Mouse (Mus musculus): ENCODE measurements around the gene Cox14. TPM values are rescaled to one million over a fixed set of nuclear protein-coding genes. Genes with fewer than 3 reads are reported as not detected.
A peak's percentile ranks its signal among the peaks of the same experiment; 100 is the strongest.

Gene Cox14
- polyA plus RNA-seq, 1 experiment: not detected

DNA sequence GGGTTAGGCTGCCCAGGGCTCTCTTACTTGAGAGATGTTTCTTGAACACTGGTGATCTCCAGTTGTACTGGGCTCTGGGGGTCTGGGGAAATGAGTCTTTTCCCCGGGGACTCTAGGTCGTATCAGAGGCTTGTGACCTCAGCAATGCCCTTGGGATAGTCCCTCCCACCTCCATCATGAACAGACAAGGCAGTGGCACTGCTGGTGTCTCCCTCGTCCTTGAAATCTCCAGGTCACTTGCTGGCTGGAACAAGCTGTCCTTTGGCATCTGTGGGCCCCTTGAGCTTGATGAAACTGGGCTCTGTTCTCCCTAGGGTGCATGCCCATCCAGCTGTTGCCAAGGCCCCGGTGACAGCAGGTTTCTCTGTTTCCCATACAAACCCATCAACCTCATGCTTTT lies 11.2 kb upstream of the Cox14 start:
- TF ChIP-seq POLR2A (IDR thresholded peaks at IDR 0.05; ENCODE audit: insufficient read depth, low read depth, low read length): no peak
- no peak for TF ChIP-seq CTCF (IDR thresholded peaks at IDR 0.05; ENCODE audit: insufficient read depth, low read depth, low read length)
- 46% methylated on average over 4 of the region's 4 CpGs for whole genome bisulfite sequencing
- no peak overlapping the region for H3K4me3 ChIP-seq (ENCODE audit: insufficient read depth, low read depth, low read length)
- peak overlapping the region; percentile 95 for H3K27ac ChIP-seq (ENCODE audit: insufficient read depth, low read depth, low read length)
- H3K4me1 ChIP-seq (ENCODE audit: control insufficient read depth, insufficient read depth, low read length): peaks cover 80% of the 10 kb centered on the region

DNA sequence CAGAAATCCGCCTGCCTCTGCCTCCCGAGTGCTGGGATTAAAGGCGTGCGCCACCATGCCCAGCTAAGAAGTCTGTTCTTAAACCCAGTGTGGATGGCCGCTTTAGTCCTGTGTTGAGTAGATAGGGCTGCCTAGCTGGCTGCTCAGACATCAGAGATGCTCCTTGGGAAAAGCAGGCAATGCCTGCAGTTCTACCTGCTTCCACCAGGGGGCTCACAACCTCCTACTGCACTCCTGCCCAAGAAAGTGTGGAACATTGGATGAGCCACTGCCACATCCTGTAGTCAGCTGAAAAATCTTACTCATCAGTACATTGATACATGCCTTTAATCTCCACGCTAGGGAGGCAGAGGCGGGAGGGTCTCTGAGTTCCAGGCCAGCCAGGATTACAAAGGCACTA lies 10.6 kb upstream of the Cox14 start:
- peaks cover 81% of the 10 kb centered on the region for H3K4me1 ChIP-seq (ENCODE audit: control insufficient read depth, insufficient read depth, low read length)
- TF ChIP-seq CTCF (IDR thresholded peaks at IDR 0.05; ENCODE audit: insufficient read depth, low read depth, low read length): peak; percentile 61; the same call in 1 of the 2 replicates
- TF ChIP-seq POLR2A (IDR thresholded peaks at IDR 0.05; ENCODE audit: insufficient read depth, low read depth, low read length): no peak
- no peak overlapping the region for H3K4me3 ChIP-seq (ENCODE audit: insufficient read depth, low read depth, low read length)
- H3K27ac ChIP-seq (ENCODE audit: insufficient read depth, low read depth, low read length): peak overlapping the region; percentile 95
- 41% methylated on average over 7 of the region's 7 CpGs for WGBS

DNA sequence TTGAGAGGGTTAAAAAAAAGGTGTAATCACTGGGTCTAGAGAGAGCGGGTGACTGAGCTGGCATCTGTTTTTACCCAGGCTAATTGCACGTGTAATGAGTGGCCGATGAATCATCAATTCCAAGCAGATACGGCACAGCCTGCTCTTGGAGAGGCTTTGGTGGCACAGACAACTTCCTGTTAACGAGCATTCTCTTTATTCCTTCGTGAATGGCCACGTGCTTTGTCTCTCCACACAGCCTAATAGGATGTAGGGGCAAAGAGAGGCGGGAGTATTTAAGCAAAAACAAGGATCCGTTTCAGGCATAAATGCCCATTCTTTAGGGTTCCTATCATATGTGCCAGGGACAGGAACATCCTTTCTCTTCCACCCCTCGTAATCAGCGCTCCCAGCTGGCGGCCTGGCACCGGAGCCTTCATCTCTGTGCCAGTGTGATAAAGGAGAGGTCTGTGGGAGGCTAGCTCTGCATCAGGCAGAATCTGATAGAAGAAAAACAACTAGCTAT lies 10.0 kb upstream of the Cox14 start:
- Histone ChIP-seq H3K27ac (ENCODE audit: insufficient read depth, low read depth, low read length) (peak overlapping the region; percentile 95), H3K4me1 (ENCODE audit: control insufficient read depth, insufficient read depth, low read length) (peaks cover 82% of the 10 kb centered on the region), H3K4me3 (ENCODE audit: insufficient read depth, low read depth, low read length) (no peak overlapping the region)
- TF ChIP-seq POLR2A (IDR thresholded peaks at IDR 0.05; ENCODE audit: insufficient read depth, low read depth, low read length): no peak
- TF ChIP-seq CTCF (IDR thresholded peaks at IDR 0.05; ENCODE audit: insufficient read depth, low read depth, low read length): no peak
- WGBS: 13% methylated on average over 13 of the region's 13 CpGs

DNA sequence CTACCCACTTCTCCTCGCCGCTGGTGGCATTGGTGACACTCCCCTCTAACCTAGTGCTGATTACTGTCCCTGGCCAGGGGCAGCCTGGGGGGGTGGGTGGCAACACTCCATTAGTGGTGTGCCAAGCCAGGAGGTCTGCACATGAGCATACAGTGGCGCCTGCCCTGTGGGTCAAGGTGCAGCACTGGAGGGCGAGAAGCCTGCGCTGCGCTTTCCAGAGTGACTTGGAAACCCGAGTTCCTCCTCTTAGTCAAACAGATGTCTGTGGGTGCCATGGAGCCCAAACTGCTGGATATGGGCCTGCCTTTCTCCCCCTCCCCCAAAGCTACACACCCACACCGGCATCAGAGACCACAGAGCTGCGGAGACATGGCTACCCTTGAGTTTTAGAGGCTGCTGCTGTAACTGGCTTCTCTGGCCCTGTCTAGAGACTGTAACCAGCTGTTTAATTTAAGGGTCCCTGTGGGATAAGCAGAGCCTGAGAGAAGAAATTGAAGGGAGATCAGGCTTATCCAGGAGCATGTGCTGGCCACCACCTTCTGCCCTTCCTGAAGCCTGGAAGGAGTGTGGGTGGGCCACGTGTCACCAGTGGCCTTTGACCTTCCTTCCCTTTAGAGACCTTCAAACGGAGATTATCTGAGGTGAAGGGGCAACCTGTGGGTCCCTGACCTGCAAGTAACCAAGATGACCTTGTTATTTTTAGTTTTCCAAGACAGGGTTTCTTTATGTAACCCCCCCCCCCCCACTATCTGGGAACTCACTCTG lies 9.3 kb upstream of the Cox14 start:
- Histone ChIP-seq H3K27ac (ENCODE audit: insufficient read depth, low read depth, low read length) (peak overlapping the region; percentile 95), H3K4me1 (ENCODE audit: control insufficient read depth, insufficient read depth, low read length) (peaks cover 77% of the 10 kb centered on the region), H3K4me3 (ENCODE audit: insufficient read depth, low read depth, low read length) (no peak overlapping the region)
- 34% methylated on average over 11 of the region's 11 CpGs for WGBS
- TF ChIP-seq CTCF (IDR thresholded peaks at IDR 0.05; ENCODE audit: insufficient read depth, low read depth, low read length) (no peak), POLR2A (IDR thresholded peaks at IDR 0.05; ENCODE audit: insufficient read depth, low read depth, low read length) (no peak)

DNA sequence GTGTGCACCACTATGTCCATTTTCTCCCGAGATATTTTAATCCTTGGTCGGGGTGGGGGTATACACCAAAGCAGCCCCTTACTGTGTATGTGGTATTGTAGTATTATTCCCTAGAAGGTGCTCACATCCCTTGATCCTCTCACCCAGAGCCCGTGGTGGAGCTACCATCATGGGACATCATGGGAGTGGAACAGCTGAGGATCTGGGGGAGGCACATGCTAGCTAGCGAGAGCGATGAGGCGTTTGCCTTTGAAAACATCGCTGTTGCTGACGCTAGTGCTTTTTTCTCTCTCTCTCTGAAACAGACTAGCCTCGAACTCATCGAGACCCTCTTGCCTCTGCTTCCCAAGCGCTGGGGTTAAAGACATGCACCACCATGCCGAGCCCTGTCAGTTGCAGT lies 8.6 kb upstream of the Cox14 start:
- peak overlapping the region; percentile 95 for H3K27ac ChIP-seq (ENCODE audit: insufficient read depth, low read depth, low read length)
- H3K4me1 ChIP-seq (ENCODE audit: control insufficient read depth, insufficient read depth, low read length): peaks cover 76% of the 10 kb centered on the region
- no peak overlapping the region for H3K4me3 ChIP-seq (ENCODE audit: insufficient read depth, low read depth, low read length)
- WGBS: 47% methylated on average over 12 of the region's 12 CpGs
- TF ChIP-seq POLR2A (IDR thresholded peaks at IDR 0.05; ENCODE audit: insufficient read depth, low read depth, low read length) (no peak), CTCF (IDR thresholded peaks at IDR 0.05; ENCODE audit: insufficient read depth, low read depth, low read length) (no peak)

DNA sequence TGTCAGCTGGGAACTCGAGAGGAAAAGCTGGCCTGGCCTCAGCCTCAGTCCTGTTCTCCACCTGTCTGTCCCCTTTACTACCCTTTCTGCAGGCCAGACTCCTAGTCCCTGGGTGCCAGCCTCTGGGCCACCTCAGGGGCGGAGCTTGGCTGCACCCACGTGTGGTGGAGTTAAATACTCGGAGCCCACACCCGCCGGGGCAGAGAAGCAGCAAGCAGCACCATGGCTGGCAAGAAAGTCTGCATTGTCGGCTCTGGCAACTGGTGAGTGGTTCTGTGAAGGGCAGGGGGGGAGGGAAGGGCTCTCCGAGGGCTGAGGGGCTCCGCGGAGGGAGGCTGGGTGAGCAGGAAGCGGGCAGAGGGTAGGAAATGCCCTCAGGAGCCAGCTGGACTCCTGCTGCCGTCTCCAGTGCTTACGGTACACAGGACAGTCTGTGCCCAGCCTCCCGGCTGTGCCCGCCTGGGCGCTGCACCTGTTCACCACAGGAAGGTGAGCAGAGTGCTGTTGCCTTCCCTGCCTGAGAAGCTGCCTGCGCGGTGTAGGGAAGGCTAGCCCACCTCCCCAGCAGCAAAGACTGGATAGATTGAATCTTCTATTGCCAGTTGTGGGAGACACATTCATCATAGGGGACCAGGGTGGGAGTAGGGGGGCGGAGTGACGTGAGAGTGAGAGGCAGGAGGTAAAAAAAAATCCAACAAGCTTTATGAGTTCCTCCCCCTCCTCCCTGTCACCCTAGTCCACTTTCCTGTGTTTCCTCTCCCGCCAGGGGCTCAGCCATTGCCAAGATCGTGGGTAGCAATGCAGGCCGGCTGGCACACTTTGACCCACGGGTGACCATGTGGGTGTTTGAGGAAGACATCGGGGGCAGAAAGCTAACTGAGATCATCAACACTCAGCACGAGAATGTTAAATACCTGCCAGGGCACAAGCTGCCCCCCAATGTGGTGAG lies 7.8 kb upstream of the Cox14 start, which contains the start of gene Gpd1:
Gene Gpd1, plus strand, starts transcription at position 130 of the 949 bp plus-strand sequence.
- peak; percentile 58 for TF ChIP-seq POLR2A (IDR thresholded peaks at IDR 0.05; ENCODE audit: insufficient read depth, low read depth, low read length)
- no peak for TF ChIP-seq CTCF (IDR thresholded peaks at IDR 0.05; ENCODE audit: insufficient read depth, low read depth, low read length)
- 27% methylated on average over 26 of the region's 26 CpGs for WGBS
- Histone ChIP-seq H3K27ac (ENCODE audit: insufficient read depth, low read depth, low read length) (peak within 1 kb of the TSS; percentile 95), H3K4me1 (ENCODE audit: control insufficient read depth, insufficient read depth, low read length) (peaks cover 75% of the 10 kb centered on the region), H3K4me3 (ENCODE audit: insufficient read depth, low read depth, low read length) (peak within 1 kb of the TSS; percentile 39)

DNA sequence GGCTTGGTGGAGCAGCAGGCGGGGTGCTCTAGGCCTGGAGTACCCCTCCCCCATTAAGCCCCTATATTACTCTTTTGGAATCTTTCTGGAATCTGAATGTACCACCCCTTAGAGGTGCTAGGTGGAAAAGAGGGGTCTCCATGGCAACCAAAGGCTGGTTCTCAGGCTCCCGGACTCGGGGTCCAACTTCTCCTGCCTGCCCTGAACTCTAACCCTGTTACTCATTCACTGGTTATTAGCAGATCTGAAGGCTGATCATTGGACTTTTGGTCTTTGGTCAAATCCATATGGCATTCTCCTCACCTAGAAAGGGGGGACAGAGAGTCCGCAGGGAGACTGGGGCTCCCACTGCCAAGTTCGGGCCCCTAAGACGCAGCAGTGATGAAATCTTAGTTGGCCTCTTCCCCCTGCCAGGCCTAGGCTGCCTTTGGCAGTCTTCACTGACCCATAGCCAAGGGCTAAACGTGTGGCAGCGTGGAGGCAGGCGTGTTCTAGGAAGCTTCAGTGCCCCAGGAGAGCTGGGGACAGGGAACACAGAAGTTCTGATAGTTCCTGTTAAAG lies 6.9 kb upstream of the Cox14 start:
- Histone ChIP-seq H3K27ac (ENCODE audit: insufficient read depth, low read depth, low read length) (peak overlapping the region; percentile 74; the same call in 1 of the 2 replicates), H3K4me3 (ENCODE audit: insufficient read depth, low read depth, low read length) (peak overlapping the region; percentile 39), H3K4me1 (ENCODE audit: control insufficient read depth, insufficient read depth, low read length) (peaks cover 75% of the 10 kb centered on the region)
- TF ChIP-seq POLR2A (IDR thresholded peaks at IDR 0.05; ENCODE audit: insufficient read depth, low read depth, low read length) (no peak), CTCF (IDR thresholded peaks at IDR 0.05; ENCODE audit: insufficient read depth, low read depth, low read length) (no peak)
- 61% methylated on average over 9 of the region's 9 CpGs for WGBS

DNA sequence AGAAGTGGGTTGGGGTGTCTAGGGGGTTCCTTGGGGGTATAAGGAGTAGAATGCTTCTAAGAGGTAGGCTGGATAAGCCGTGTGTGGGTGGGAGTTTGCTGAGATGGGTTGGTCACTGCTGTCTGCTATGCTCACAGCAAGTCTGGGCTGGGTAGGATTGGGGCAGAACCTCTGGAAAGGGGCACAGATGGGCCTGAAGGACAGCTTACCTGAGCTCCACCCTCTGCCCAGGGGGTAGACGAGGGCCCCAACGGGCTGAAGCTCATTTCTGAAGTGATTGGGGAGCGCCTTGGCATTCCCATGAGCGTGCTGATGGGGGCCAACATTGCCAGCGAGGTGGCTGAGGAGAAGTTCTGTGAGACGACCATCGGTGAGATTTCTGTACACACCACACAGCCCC lies 5.6 kb upstream of the Cox14 start:
- WGBS: 64% methylated on average over 8 of the region's 8 CpGs
- TF ChIP-seq CTCF (IDR thresholded peaks at IDR 0.05; ENCODE audit: insufficient read depth, low read depth, low read length): no peak
- no peak for TF ChIP-seq POLR2A (IDR thresholded peaks at IDR 0.05; ENCODE audit: insufficient read depth, low read depth, low read length)
- no peak overlapping the region for H3K4me3 ChIP-seq (ENCODE audit: insufficient read depth, low read depth, low read length)
- H3K27ac ChIP-seq (ENCODE audit: insufficient read depth, low read depth, low read length): no peak overlapping the region
- H3K4me1 ChIP-seq (ENCODE audit: control insufficient read depth, insufficient read depth, low read length): peaks cover 72% of the 10 kb centered on the region

Measured in olfactory bulb, adult 2 months (tissue).